Mouse (Mus musculus) hindbrain, embryonic 15.5 days (tissue): ENCODE measurements around the gene Ppp1r37. TPM values are rescaled to one million over a fixed set of nuclear protein-coding genes. Genes with fewer than 3 reads are reported as not detected.

ENCODE experiments used
- ATAC-seq: fragments of 200-750 bp; cut with Nextera tagmentation; 2 replicates; pipeline ENCODE4 v1.8.0; 2017; ENCODE audit warnings: low read depth, moderate number of reproducible peaks, moderate TSS enrichment; ENCODE audit not compliant: low FRiP score
- H3K27ac ChIP-seq: fragments of 300-500 bp; sonication (generic); replicated peaks from 2 replicates; pipeline ENCODE4 v1.5.1; 2015; ENCODE audit warnings: mild to moderate bottlenecking, inconsistent platforms
- H3K27me3 ChIP-seq: fragments of 300-500 bp; sonication (generic); 2 replicates; pipeline ENCODE4 v1.6.1; 2015; ENCODE audit warnings: control low read depth, inconsistent platforms
- H3K36me3 ChIP-seq: fragments of 300-500 bp; sonication (generic); 2 replicates; pipeline ENCODE4 v1.6.1; 2015; ENCODE audit warnings: control low read depth, inconsistent platforms
- H3K4me1 ChIP-seq: fragments of 300-500 bp; sonication (generic); replicated peaks from 2 replicates; pipeline ENCODE4 v1.6.1; 2015; ENCODE audit warnings: control low read depth, inconsistent platforms
- H3K4me2 ChIP-seq: fragments of 300-500 bp; sonication (generic); 2 replicates; pipeline ENCODE4 v1.6.1; 2015; ENCODE audit warnings: moderate library complexity, mild to moderate bottlenecking, inconsistent platforms
- H3K4me3 ChIP-seq: fragments of 300-500 bp; sonication (generic); 2 replicates; pipeline ENCODE4 v1.5.1; 2015; ENCODE audit warnings: mild to moderate bottlenecking, inconsistent platforms
- H3K9ac ChIP-seq: fragments of 300-500 bp; sonication (generic); 2 replicates; pipeline ENCODE4 v1.6.1; 2015; ENCODE audit warnings: inconsistent platforms
- H3K9me3 ChIP-seq: fragments of 300-500 bp; sonication (generic); 2 replicates; pipeline ENCODE4 v1.6.1; 2016; ENCODE audit warnings: control low read depth, inconsistent platforms
- WGBS: fragments of 180-500 bp; shearing (Covaris S2); methylation state at CpG from one replicate; pipeline ENCODE4 v1.1.7; 2015; 5-methylcytosine and 5-hydroxymethylcytosine counted together
- polyA plus RNA-seq: library from polyadenylated mRNA; unstranded; fragments of >200 nt; fragmentation: Nextera tagmentation; extraction: Ambion mirVana; gene quantifications from 2 replicates; pipeline ENCODE4 v1.2.1, GENCODE M21; 2015

The Ppp1r37 gene
- polyA plus RNA-seq, 1 experiment from 2014 or later = 46.6 TPM

- peaks cover 20% of the 10 kb centered on the region for H3K36me3 ChIP-seq
- no peak overlapping the region for H3K27ac ChIP-seq
- no peak overlapping the region for H3K4me2 ChIP-seq
- H3K4me3 ChIP-seq = no peak overlapping the region
- no peaks in the 10 kb centered on the region for H3K27me3 ChIP-seq
- WGBS = 96% methylated on average over 2 of the region's 2 CpGs
- H3K4me1 ChIP-seq = peaks cover 16% of the 10 kb centered on the region
- no peak for ATAC-seq
- no peaks in the 10 kb centered on the region for H3K9me3 ChIP-seq
- no peak overlapping the region for H3K9ac ChIP-seq
Measured at GRCm38 (mm10) chr7:19565803-19566202, 2.9 kb upstream of the Ppp1r37 start.

GRCm38 (mm10) chr7:19564455-19564854 is 1.6 kb upstream of the Ppp1r37 start:
- H3K9ac ChIP-seq = no peak overlapping the region
- ATAC-seq = no peak
- H3K27ac ChIP-seq = no peak overlapping the region
- 87% methylated on average over 4 of the region's 4 CpGs for WGBS
- H3K4me3 ChIP-seq = no peak overlapping the region
- H3K36me3 ChIP-seq = peaks cover 16% of the 10 kb centered on the region
- H3K27me3 ChIP-seq = no peaks in the 10 kb centered on the region
- peaks cover 29% of the 10 kb centered on the region for H3K4me1 ChIP-seq
- no peaks in the 10 kb centered on the region for H3K9me3 ChIP-seq
- no peak overlapping the region for H3K4me2 ChIP-seq

GRCm38 (mm10) chr7:19563884-19564283 is 1.0 kb upstream of the Ppp1r37 start:
- Histone ChIP-seq H3K9ac (no peak overlapping the region), H3K36me3 (peaks cover 16% of the 10 kb centered on the region), H3K4me3 (no peak overlapping the region), H3K27me3 (no peaks in the 10 kb centered on the region), H3K27ac (no peak overlapping the region), H3K9me3 (no peaks in the 10 kb centered on the region), H3K4me2 (no peak overlapping the region), H3K4me1 (peaks cover 35% of the 10 kb centered on the region)
- ATAC-seq = no peak
- WGBS = 88% methylated on average over 3 of the region's 3 CpGs

- peak overlapping the region; percentile 79 for H3K4me3 ChIP-seq
- peaks cover 53% of the 10 kb centered on the region for H3K4me1 ChIP-seq
Measured at GRCm38 (mm10) chr7:19561765-19562642, 872 bp downstream of the Ppp1r37 start.

GRCm38 (mm10) chr7:19561431-19561764 is 1.5 kb downstream of the Ppp1r37 start:
- Histone ChIP-seq H3K27ac (peak overlapping the region; percentile 92), H3K4me2 (peak overlapping the region; percentile 95), H3K4me3 (peak overlapping the region; percentile 79), H3K9ac (peak overlapping the region; percentile 87), H3K27me3 (no peaks in the 10 kb centered on the region), H3K4me1 (peaks cover 59% of the 10 kb centered on the region), H3K9me3 (no peaks in the 10 kb centered on the region), H3K36me3 (peaks cover 16% of the 10 kb centered on the region)
- no peak; the same call in 1 of the 2 replicates for ATAC-seq
- WGBS = under 1% methylated on average over 11 of the region's 11 CpGs

More at GRCm38 (mm10) chr7:19561765-19562642, 872 bp downstream of the Ppp1r37 start:
- no peaks in the 10 kb centered on the region for H3K27me3 ChIP-seq
- peaks cover 16% of the 10 kb centered on the region for H3K36me3 ChIP-seq
- peak; percentile 91 for ATAC-seq
- H3K9ac ChIP-seq = peak overlapping the region; percentile 87
- H3K27ac ChIP-seq = peak overlapping the region; percentile 92
- peak overlapping the region; percentile 95 for H3K4me2 ChIP-seq
- under 1% methylated on average over 102 of the region's 102 CpGs for WGBS
- H3K9me3 ChIP-seq = no peaks in the 10 kb centered on the region

- Histone ChIP-seq H3K36me3 (peaks cover 16% of the 10 kb centered on the region), H3K9me3 (no peaks in the 10 kb centered on the region), H3K27ac (peak overlapping the region; percentile 92; the same call in 1 of the 2 replicates), H3K4me2 (peak overlapping the region; percentile 95), H3K27me3 (no peaks in the 10 kb centered on the region), H3K4me1 (peaks cover 59% of the 10 kb centered on the region), H3K9ac (peak overlapping the region; percentile 87), H3K4me3 (peak overlapping the region; percentile 79)
- ATAC-seq = no peak
- WGBS = 26% methylated on average over 11 of the region's 11 CpGs
Measured at GRCm38 (mm10) chr7:19560491-19561260, 2.2 kb downstream of the Ppp1r37 start.

- Histone ChIP-seq H3K4me2 (peak overlapping the region; percentile 95), H3K4me3 (no peak overlapping the region), H3K9ac (no peak overlapping the region), H3K27me3 (no peaks in the 10 kb centered on the region), H3K9me3 (no peaks in the 10 kb centered on the region), H3K4me1 (peaks cover 63% of the 10 kb centered on the region), H3K27ac (no peak overlapping the region), H3K36me3 (peaks cover under 1% of the 10 kb centered on the region)
- 44% methylated on average over 2 of the region's 2 CpGs for WGBS
- no peak for ATAC-seq
Measured at GRCm38 (mm10) chr7:19558965-19559364, 3.9 kb downstream of the Ppp1r37 start.

- H3K4me3 ChIP-seq = no peak overlapping the region
- peaks cover 59% of the 10 kb centered on the region for H3K4me1 ChIP-seq
- no peaks in the 10 kb centered on the region for H3K9me3 ChIP-seq
- no peak overlapping the region for H3K27ac ChIP-seq
- no peak overlapping the region for H3K9ac ChIP-seq
- no peak for ATAC-seq
- 91% methylated on average over 6 of the region's 6 CpGs for WGBS
- H3K36me3 ChIP-seq = no peaks in the 10 kb centered on the region
- H3K27me3 ChIP-seq = no peaks in the 10 kb centered on the region
- H3K4me2 ChIP-seq = peak overlapping the region; percentile 95; the same call in 1 of the 2 replicates
Measured at GRCm38 (mm10) chr7:19557982-19558900, 4.6 kb downstream of the Ppp1r37 start.

GRCm38 (mm10) chr7:19557086-19557485 is 5.8 kb downstream of the Ppp1r37 start:
- Histone ChIP-seq H3K9ac (no peak overlapping the region), H3K4me3 (no peak overlapping the region)
- ATAC-seq = no peak

GRCm38 (mm10) chr7:19554168-19554567 is 8.7 kb downstream of the Ppp1r37 start:
- Histone ChIP-seq H3K9me3 (no peaks in the 10 kb centered on the region), H3K4me1 (peaks cover 31% of the 10 kb centered on the region), H3K27me3 (no peaks in the 10 kb centered on the region), H3K4me3 (no peak overlapping the region), H3K27ac (no peak overlapping the region), H3K9ac (no peak overlapping the region), H3K4me2 (no peak overlapping the region), H3K36me3 (0 out of 2 replicates have a peak, but pooled peaks cover 5% of the 10 kb centered on the region)
- ATAC-seq = no peak
- 72% methylated on average over 1 of the region's 1 CpGs for WGBS

More at GRCm38 (mm10) chr7:19557086-19557485, 5.8 kb downstream of the Ppp1r37 start:
- Histone ChIP-seq H3K4me2 (no peak overlapping the region), H3K9me3 (no peaks in the 10 kb centered on the region), H3K27ac (no peak overlapping the region), H3K4me1 (peaks cover 53% of the 10 kb centered on the region), H3K36me3 (0 out of 2 replicates have a peak, but pooled peaks cover 5% of the 10 kb centered on the region), H3K27me3 (no peaks in the 10 kb centered on the region)
- 93% methylated on average over 2 of the region's 2 CpGs for WGBS

- Histone ChIP-seq H3K36me3 (0 out of 2 replicates have a peak, but pooled peaks cover 5% of the 10 kb centered on the region), H3K4me2 (no peak overlapping the region), H3K4me3 (no peak overlapping the region), H3K27ac (no peak overlapping the region), H3K9ac (no peak overlapping the region), H3K27me3 (no peaks in the 10 kb centered on the region), H3K4me1 (peaks cover 13% of the 10 kb centered on the region), H3K9me3 (no peaks in the 10 kb centered on the region)
- WGBS = 43% methylated on average over 2 of the region's 2 CpGs
- ATAC-seq = no peak
Measured at GRCm38 (mm10) chr7:19552443-19552842, 10.4 kb downstream of the Ppp1r37 start.
